Mouse (Mus musculus): Measurements from ENCODE around the gene Dgkd.

DNA sequence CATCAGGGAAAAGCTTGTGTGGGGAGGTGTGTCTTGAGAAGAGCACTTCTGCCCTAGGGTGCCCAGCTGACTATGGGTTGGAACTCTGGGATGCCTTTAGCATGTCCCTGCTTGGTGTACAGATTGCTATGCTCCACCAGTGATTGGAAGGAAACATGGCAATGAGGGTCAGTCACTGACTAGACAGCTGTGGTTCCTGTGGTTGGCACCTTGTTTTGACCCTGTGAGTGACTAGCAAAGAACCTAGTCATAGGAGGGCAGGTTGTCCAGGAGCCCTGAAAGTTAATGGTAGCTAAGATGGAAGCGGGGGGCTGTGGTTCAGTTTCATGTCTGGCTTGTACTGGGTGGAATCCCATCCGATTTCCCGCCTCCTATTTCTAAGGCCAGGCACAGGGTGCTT is 64.3 kb downstream of the Dgkd start:
- TF ChIP-seq CTCF (IDR thresholded peaks at IDR 0.05; ENCODE audit: borderline replicate concordance, insufficient read depth, low read length): no peak
- no peak for TF ChIP-seq POLR2A (IDR thresholded peaks at IDR 0.05; ENCODE audit: low read depth, low read length)
